Mouse (Mus musculus) neural tube, postnatal 0 days (tissue): ENCODE data around the gene Pik3r5. TPM values are rescaled to one million over a fixed set of nuclear protein-coding genes. Genes with fewer than 3 reads are reported as not detected.

Experiments
- polyA plus RNA-seq: library from polyadenylated mRNA; unstranded; fragments of >200 nt; fragmentation: Nextera tagmentation; extraction: Ambion mirVana; gene quantifications from 2 replicates; pipeline ENCODE4 v1.2.1, GENCODE M21; 2015

Gene Pik3r5
- polyA plus RNA-seq = 0.79 and 0.85 TPM in 2 replicates

GRCm38 (mm10) chr11:68431699-68432360 is at the start of gene Pik3r5:
Gene Pik3r5, plus strand, starts transcription at chr11:68432121.

GRCm38 (mm10) chr11:68400727-68401219 is 31.1 kb upstream of the Pik3r5 start, which contains the start of gene Ntn1:
Gene Ntn1, minus strand, starts transcription at chr11:68400823.

GRCm38 (mm10) chr11:68502902-68503629 is 71.1 kb downstream of the Pik3r5 start, which contains the start of gene Pik3r6:
Gene Pik3r6, plus strand, starts transcription at chr11:68503019.

Other genes with a start within 250 kb of the Pik3r5 start
- gene Ntn1, start 31.3 kb upstream of the Pik3r5 start, polyA plus RNA-seq = 20.6 and 22.5 TPM in 2 replicates
- 1.4 and 1.5 TPM in 2 replicates for gene Pik3r6, start 70.9 kb downstream of the Pik3r5 start, polyA plus RNA-seq
- gene Mfsd6l, start 124.1 kb downstream of the Pik3r5 start, polyA plus RNA-seq = not detected in 2 replicates
- 0.28 TPM in 1 of 2 replicates, not detected in the other for gene Ccdc42, start 154.9 kb downstream of the Pik3r5 start, polyA plus RNA-seq